Mouse (Mus musculus): ENCODE data around the gene Akap9.
"Not testable (repeated sequence)": the region's sequence is repeated elsewhere in the genome, so short reads cannot be mapped to it uniquely, and the experiment has no call there.

Akap9 gene

GRCm38 (mm10) chr5:3969114-3969513, 41.3 kb downstream of the Akap9 start:
- no peak for DNase-seq (ENCODE audit: low spot score in 2 of 2)

GRCm38 (mm10) chr5:3970936-3971335, 43.1 kb downstream of the Akap9 start:
- DNase-seq (ENCODE audit: low spot score in 2 of 2), result no peak

GRCm38 (mm10) chr5:3973764-3974163, 45.9 kb downstream of the Akap9 start:
- no peak for DNase-seq (ENCODE audit: low spot score in 2 of 2)

- no peak for DNase-seq (ENCODE audit: low spot score in 2 of 2)
Observed at GRCm38 (mm10) chr5:3974896-3975295, 47.0 kb downstream of the Akap9 start.

GRCm38 (mm10) chr5:3976111-3976510, 48.3 kb downstream of the Akap9 start:
- no peak for DNase-seq (ENCODE audit: low spot score in 2 of 2)

GRCm38 (mm10) chr5:3977904-3978303, 50.0 kb downstream of the Akap9 start:
- DNase-seq (ENCODE audit: low spot score in 2 of 2), result no peak

GRCm38 (mm10) chr5:3989608-3990007, 61.8 kb downstream of the Akap9 start:
- DNase-seq (ENCODE audit: low spot score in 2 of 2), result no peak

- DNase-seq (ENCODE audit: low spot score in 2 of 2), result no peak
Observed at GRCm38 (mm10) chr5:3990499-3990898, 62.6 kb downstream of the Akap9 start.

GRCm38 (mm10) chr5:4004531-4005469, 76.9 kb downstream of the Akap9 start:
- no peak for DNase-seq (ENCODE audit: low spot score in 2 of 2)

GRCm38 (mm10) chr5:4006606-4007005, 78.8 kb downstream of the Akap9 start:
- DNase-seq (ENCODE audit: low spot score in 2 of 2), result no peak

- no peak for DNase-seq (ENCODE audit: low spot score in 2 of 2)
Observed at GRCm38 (mm10) chr5:4008266-4008665, 80.4 kb downstream of the Akap9 start.

- DNase-seq (ENCODE audit: low spot score in 2 of 2), result no peak
Observed at GRCm38 (mm10) chr5:4009540-4009939, 81.7 kb downstream of the Akap9 start.

- not testable (repeated sequence) for DNase-seq (ENCODE audit: low spot score in 2 of 2)
Observed at GRCm38 (mm10) chr5:4017646-4018045, 89.8 kb downstream of the Akap9 start.

- DNase-seq (ENCODE audit: low spot score in 2 of 2), result no peak
Observed at GRCm38 (mm10) chr5:4019377-4019776, 91.5 kb downstream of the Akap9 start.

GRCm38 (mm10) chr5:4020018-4020417, 92.2 kb downstream of the Akap9 start:
- DNase-seq (ENCODE audit: low spot score in 2 of 2), result no peak

GRCm38 (mm10) chr5:4023186-4023585, 95.3 kb downstream of the Akap9 start:
- no peak for DNase-seq (ENCODE audit: low spot score in 2 of 2)

GRCm38 (mm10) chr5:4023742-4024681, 96.2 kb downstream of the Akap9 start:
- no peak for DNase-seq (ENCODE audit: low spot score in 2 of 2)

GRCm38 (mm10) chr5:4024727-4025126, 96.9 kb downstream of the Akap9 start:
- DNase-seq (ENCODE audit: low spot score in 2 of 2), result no peak

GRCm38 (mm10) chr5:4026336-4026735, 98.5 kb downstream of the Akap9 start:
- not testable (repeated sequence) for DNase-seq (ENCODE audit: low spot score in 2 of 2)

- DNase-seq (ENCODE audit: low spot score in 2 of 2), result no peak
Observed at GRCm38 (mm10) chr5:4028486-4029173, 100.8 kb downstream of the Akap9 start.

- no peak for DNase-seq (ENCODE audit: low spot score in 2 of 2)
Observed at GRCm38 (mm10) chr5:4031846-4032245, 104.0 kb downstream of the Akap9 start.

- DNase-seq (ENCODE audit: low spot score in 2 of 2), result no peak
Observed at GRCm38 (mm10) chr5:4036686-4037085, 108.8 kb downstream of the Akap9 start.

Measured in cerebellum, postnatal 4 days (tissue).